In genomic region chr19:47152062-47152369, GRCm38 (mm10) we compare ENCODE assay signal across 10 mouse cellular contexts. TPM values are rescaled to one million over a fixed set of nuclear protein-coding genes. Genes with fewer than 3 reads are reported as not detected.
A peak's percentile ranks its signal among the peaks of the same experiment; 100 is the strongest.
DNase-seq lines count a peak whose midpoint lies in the region; ATAC-seq and TF ChIP-seq lines count a peak whose summit lies in the region.
"Had no signal": no experiment of that assay in that cellular context is flagged by ENCODE, and none has a peak within 500 bp of the region (broad histone marks: within the 10 kb centered on the region; RNA-seq: fewer than 3 reads in every experiment).

No protein-coding gene starts in this region.

- H3K4me1 ChIP-seq in kidney, postnatal 0 days (replicated peaks; ENCODE audit: insufficient read depth, low read length) = 0 out of 2 replicates have a peak, but pooled peaks cover 4% of the 10 kb centered on the region
- peaks cover 6% of the 10 kb centered on the region for H3K4me1 ChIP-seq in forebrain, embryonic 10.5 days
- peaks cover 3% of the 10 kb centered on the region; the same call in 1 of the 2 replicates for H3K4me1 ChIP-seq in intestine, embryonic 14.5 days (replicated peaks; ENCODE audit: control insufficient read depth, insufficient read depth, low read length)
- H3K4me1 ChIP-seq in neural tube, embryonic 12.5 days = no peaks in the 10 kb centered on the region

- no peaks in the 10 kb centered on the region for H3K9me3 ChIP-seq in kidney, postnatal 0 days (replicated peaks; ENCODE audit: low read length)
- no peaks in the 10 kb centered on the region for H3K9me3 ChIP-seq in forebrain, embryonic 10.5 days
- no peaks in the 10 kb centered on the region for H3K9me3 ChIP-seq in intestine, embryonic 14.5 days (ENCODE audit: control insufficient read depth, low read length)
- H3K9me3 ChIP-seq in neural tube, embryonic 12.5 days = no peaks in the 10 kb centered on the region
- H3K9me3 ChIP-seq: G1E had no signal

- H3K27ac ChIP-seq in kidney, postnatal 0 days = no peak overlapping the region
- peak overlapping the region; percentile 58 for H3K27ac ChIP-seq in forebrain, embryonic 10.5 days
- no peak overlapping the region for H3K27ac ChIP-seq in intestine, embryonic 14.5 days (ENCODE audit: low read depth)
- no peak overlapping the region for H3K27ac ChIP-seq in neural tube, embryonic 12.5 days

- no peaks in the 10 kb centered on the region for H3K36me3 ChIP-seq in kidney, postnatal 0 days (ENCODE audit: insufficient read depth, low read length)
- H3K36me3 ChIP-seq in forebrain, embryonic 10.5 days (replicated peaks) = no peaks in the 10 kb centered on the region
- no peaks in the 10 kb centered on the region for H3K36me3 ChIP-seq in intestine, embryonic 14.5 days (ENCODE audit: control insufficient read depth, insufficient read depth, low read length)
- no peaks in the 10 kb centered on the region for H3K36me3 ChIP-seq in neural tube, embryonic 12.5 days
- H3K36me3 ChIP-seq: G1E had no signal

- H3K4me2 ChIP-seq in kidney, postnatal 0 days (ENCODE audit: low read length) = peak overlapping the region; percentile 46; the same call in 1 of the 2 replicates
- H3K4me2 ChIP-seq in intestine, embryonic 14.5 days (ENCODE audit: low read length) = peak overlapping the region; percentile 41
- peak overlapping the region; percentile 58 for H3K4me2 ChIP-seq in neural tube, embryonic 12.5 days (replicated peaks)

- WGBS in kidney, postnatal 0 days = 60% methylated on average over 12 of the region's 12 CpGs
- 62% methylated on average over 12 of the region's 12 CpGs for WGBS in forebrain, embryonic 10.5 days
- WGBS in intestine, embryonic 14.5 days = 57% methylated on average over 12 of the region's 12 CpGs
- 63% methylated on average over 12 of the region's 12 CpGs for WGBS in neural tube, embryonic 12.5 days

- DNase-seq in kidney, postnatal 0 days (ENCODE audit: low spot score) = no peak
- DNase-seq in kidney, postnatal 14 days = no peak
- DNase-seq in forebrain, embryonic 10.5 days (ENCODE audit: extremely low spot score, low spot score) = no peak
- DNase-seq in intestine, embryonic 14.5 days (ENCODE audit: low spot score) = no peak
- no peak for DNase-seq in ovary, postnatal 10 days (ENCODE audit: low spot score)
- DNase-seq in gastrocnemius, postnatal 25 days = no peak
- DNase-seq in cerebellum, postnatal 25 days = no peak
- DNase-seq: kidney, postnatal 4 days had no signal

- no peak overlapping the region for H3K4me3 ChIP-seq in kidney, postnatal 0 days (replicated peaks; ENCODE audit: low read depth, low read length)
- peak overlapping the region; percentile 51 for H3K4me3 ChIP-seq in forebrain, embryonic 10.5 days
- 0 out of 2 replicates have a peak overlapping the region, but pooled peaks have one; percentile 14 for H3K4me3 ChIP-seq in intestine, embryonic 14.5 days (ENCODE audit: low read depth, low read length)
- H3K4me3 ChIP-seq in neural tube, embryonic 12.5 days = peak overlapping the region; percentile 25

- TF ChIP-seq CTCF in kidney, postnatal 0 days (IDR thresholded peaks at IDR 0.05; ENCODE audit: low read depth) = no peak

- no peak overlapping the region for H3K9ac ChIP-seq in kidney, postnatal 0 days (ENCODE audit: low read depth, low read length)
- no peak overlapping the region for H3K9ac ChIP-seq in intestine, embryonic 14.5 days (ENCODE audit: low read length)
- H3K9ac ChIP-seq in neural tube, embryonic 12.5 days = 0 out of 2 replicates have a peak overlapping the region, but pooled peaks have one; percentile 8

- H3K27me3 ChIP-seq in kidney, postnatal 0 days (ENCODE audit: insufficient read depth, low read length) = no peaks in the 10 kb centered on the region
- H3K27me3 ChIP-seq in forebrain, embryonic 10.5 days (ENCODE audit: poor library complexity, severe bottlenecking) = peaks cover 34% of the 10 kb centered on the region
- 0 out of 2 replicates have a peak, but pooled peaks cover 4% of the 10 kb centered on the region for H3K27me3 ChIP-seq in intestine, embryonic 14.5 days (replicated peaks; ENCODE audit: control insufficient read depth, insufficient read depth, low read length)
- peaks cover 14% of the 10 kb centered on the region for H3K27me3 ChIP-seq in neural tube, embryonic 12.5 days (replicated peaks)

- ATAC-seq in kidney, postnatal 0 days (replicated peaks; ENCODE audit: low FRiP score, low read depth) = no peak
- ATAC-seq in intestine, embryonic 14.5 days (replicated peaks; ENCODE audit: low FRiP score, low TSS enrichment, low read depth) = no peak
- no peak for ATAC-seq in neural tube, embryonic 12.5 days (ENCODE audit: low FRiP score, low read depth)

RNA-seq across cellular contexts. Expression of gene Calhm3, which starts 5.5 kb away (rescaled TPM):
- not detected in 2 replicates for polyA plus RNA-seq in kidney, postnatal 0 days (2015; fragmentation: Nextera tagmentation; extraction: Ambion mirVana)
- polyA plus RNA-seq in forebrain, embryonic 10.5 days (2016; fragmentation: Nextera tagmentation; extraction: Ambion mirVana) = not detected in 2 replicates
- polyA plus RNA-seq in intestine, embryonic 14.5 days (2014; fragmentation: Nextera tagmentation; extraction: Ambion mirVana) = not detected in 2 replicates
- polyA plus RNA-seq in neural tube, embryonic 12.5 days (2016; fragmentation: Nextera tagmentation; extraction: Ambion mirVana) = not detected in 2 replicates
- total RNA-seq in gastrocnemius, postnatal 25 days (2021) = not detected
- polyA plus RNA-seq: G1E had no signal

RNA-seq across cellular contexts. Expression of gene Calhm1, which starts 8.0 kb away (rescaled TPM):
- polyA plus RNA-seq in kidney, postnatal 0 days (2015; fragmentation: Nextera tagmentation; extraction: Ambion mirVana) = not detected in 2 replicates
- not detected in 2 replicates for polyA plus RNA-seq in forebrain, embryonic 10.5 days (2016; fragmentation: Nextera tagmentation; extraction: Ambion mirVana)
- polyA plus RNA-seq in intestine, embryonic 14.5 days (2014; fragmentation: Nextera tagmentation; extraction: Ambion mirVana) = not detected in 2 replicates
- polyA plus RNA-seq in neural tube, embryonic 12.5 days (2016; fragmentation: Nextera tagmentation; extraction: Ambion mirVana) = not detected in 2 replicates
- not detected for total RNA-seq in gastrocnemius, postnatal 25 days (2021)
- total RNA-seq: G1E had no signal
- polyA plus RNA-seq: G1E had no signal

RNA-seq across cellular contexts. Expression of gene Calhm2, which starts 13.9 kb away (rescaled TPM):
- 5.4 and 5.9 TPM in 2 replicates for polyA plus RNA-seq in kidney, postnatal 0 days (2015; fragmentation: Nextera tagmentation; extraction: Ambion mirVana)
- polyA plus RNA-seq in forebrain, embryonic 10.5 days (2016; fragmentation: Nextera tagmentation; extraction: Ambion mirVana) = 1.8 and 1.9 TPM in 2 replicates
- polyA plus RNA-seq in intestine, embryonic 14.5 days (2014; fragmentation: Nextera tagmentation; extraction: Ambion mirVana) = 2.5 and 3.1 TPM in 2 replicates
- 1.9 and 2.0 TPM in 2 replicates for polyA plus RNA-seq in neural tube, embryonic 12.5 days (2016; fragmentation: Nextera tagmentation; extraction: Ambion mirVana)
- 1 to 10 TPM; 1.9 to 2.2 TPM for total RNA-seq in gastrocnemius, postnatal 25 days (2021)

RNA-seq across cellular contexts. Expression of gene Neurl1a, which starts 26.6 kb away (rescaled TPM):
- polyA plus RNA-seq in kidney, postnatal 0 days (2015; fragmentation: Nextera tagmentation; extraction: Ambion mirVana) = 2.2 and 2.7 TPM in 2 replicates
- polyA plus RNA-seq in forebrain, embryonic 10.5 days (2016; fragmentation: Nextera tagmentation; extraction: Ambion mirVana) = 4.1 and 5.2 TPM in 2 replicates
- polyA plus RNA-seq in intestine, embryonic 14.5 days (2014; fragmentation: Nextera tagmentation; extraction: Ambion mirVana) = 8.6 and 9.1 TPM in 2 replicates
- 6.3 TPM in 2 replicates for polyA plus RNA-seq in neural tube, embryonic 12.5 days (2016; fragmentation: Nextera tagmentation; extraction: Ambion mirVana)
- 100 to 1,000 TPM in 1 of 2 experiments, 10 to 100 TPM in 1; 98.2 to 105 TPM for total RNA-seq in gastrocnemius, postnatal 25 days (2021)
- polyA plus RNA-seq: G1E had no signal
